Mouse (Mus musculus): Measurements from ENCODE around the gene Nkd2. TPM values are rescaled to one million over a fixed set of nuclear protein-coding genes. Genes with fewer than 3 reads are reported as not detected.

The Nkd2 gene
- polyA plus RNA-seq, 1 experiment from 2014 or later: 12.3 TPM

DNA sequence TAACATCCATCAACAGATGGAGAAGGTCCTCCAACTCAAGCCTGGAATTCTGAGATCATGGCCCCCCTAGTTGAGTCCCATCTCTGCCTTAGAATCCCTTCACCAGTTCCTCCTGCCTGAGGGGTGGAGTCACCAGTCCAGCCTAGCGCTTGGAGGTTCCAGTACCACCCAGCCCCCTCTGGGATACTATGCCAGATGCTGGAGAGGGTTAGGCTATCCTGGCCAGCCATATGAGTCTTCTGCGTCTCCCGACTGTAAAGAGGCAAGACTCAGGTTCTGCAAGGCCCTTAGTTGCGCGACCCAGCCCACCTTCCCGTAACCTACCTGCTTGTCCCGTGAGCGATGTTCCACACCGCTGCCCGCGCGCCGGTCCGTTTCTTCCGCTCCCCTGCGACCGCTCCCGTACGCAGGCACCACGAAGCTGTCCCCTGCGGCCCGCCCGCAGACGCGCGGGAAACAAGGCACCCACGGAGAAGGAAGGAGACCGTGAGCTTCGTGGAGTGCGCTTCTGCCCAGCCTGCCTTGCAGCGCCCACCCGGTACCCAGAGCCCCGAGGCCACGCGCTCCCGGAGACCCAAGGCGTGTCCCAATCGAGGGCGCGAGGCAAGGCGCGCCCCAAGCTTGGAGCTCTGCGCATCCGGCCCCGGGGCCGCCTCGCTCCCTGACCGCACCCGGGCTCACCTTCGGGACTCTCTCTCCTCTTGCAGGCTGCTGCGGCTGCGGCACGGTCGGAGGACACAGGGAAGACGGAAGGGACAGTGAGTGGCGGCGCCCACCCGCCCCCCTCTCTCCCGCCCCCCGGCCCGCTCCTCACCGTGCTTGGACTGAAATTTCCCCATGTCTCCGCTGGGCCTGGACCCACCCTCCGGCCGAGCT lies 604 bp downstream of the Nkd2 start:
- Histone ChIP-seq H3K27ac (ENCODE audit: low read depth, low read length) (no peak overlapping the region), H3K36me3 (ENCODE audit: control insufficient read depth, insufficient read depth, low read length) (no peaks in the 10 kb centered on the region), H3K9me3 (ENCODE audit: control insufficient read depth, low read length) (no peaks in the 10 kb centered on the region), H3K4me1 (replicated peaks; ENCODE audit: control insufficient read depth, insufficient read depth, low read length) (no peaks in the 10 kb centered on the region), H3K27me3 (ENCODE audit: control insufficient read depth, insufficient read depth, low read length) (peaks cover 14% of the 10 kb centered on the region), H3K4me2 (ENCODE audit: low read depth, low read length, severe bottlenecking) (peak overlapping the region; percentile 92), H3K9ac (ENCODE audit: low read length) (peak overlapping the region; percentile 41), H3K4me3 (ENCODE audit: low read depth, low read length) (peak overlapping the region; percentile 44)
- DNase-seq (ENCODE audit: low spot score) (peak; percentile 72), ATAC-seq (replicated peaks; ENCODE audit: low FRiP score) (peak; percentile 66)
- WGBS: under 1% methylated on average over 60 of the region's 65 CpGs

DNA sequence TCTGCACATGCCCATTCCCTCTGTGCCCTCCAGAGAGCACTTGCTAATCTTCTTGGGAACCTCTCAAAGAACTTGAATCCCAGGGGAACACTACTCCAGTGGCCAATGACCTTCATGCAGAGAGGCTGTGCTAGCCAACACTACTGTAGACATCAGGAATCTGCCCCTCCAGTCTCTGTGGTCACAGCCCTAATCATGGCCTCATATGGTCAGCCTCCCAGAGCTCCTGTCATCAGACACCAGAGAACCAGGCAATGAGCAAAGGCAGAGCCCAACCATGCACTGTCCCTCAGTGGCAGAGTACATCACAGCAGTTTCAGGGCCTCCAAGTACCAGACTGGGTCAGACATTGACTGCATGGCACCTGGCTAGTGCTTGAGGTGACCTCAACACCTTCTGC lies 4.7 kb downstream of the Nkd2 start:
- Histone ChIP-seq H3K4me1 (replicated peaks; ENCODE audit: control insufficient read depth, insufficient read depth, low read length) (0 out of 2 replicates have a peak, but pooled peaks cover 1% of the 10 kb centered on the region), H3K27ac (ENCODE audit: low read depth, low read length) (no peak overlapping the region), H3K9ac (ENCODE audit: low read length) (no peak overlapping the region), H3K4me2 (ENCODE audit: low read depth, low read length, severe bottlenecking) (no peak overlapping the region), H3K27me3 (ENCODE audit: control insufficient read depth, insufficient read depth, low read length) (peaks cover 14% of the 10 kb centered on the region), H3K36me3 (ENCODE audit: control insufficient read depth, insufficient read depth, low read length) (no peaks in the 10 kb centered on the region), H3K9me3 (ENCODE audit: control insufficient read depth, low read length) (no peaks in the 10 kb centered on the region), H3K4me3 (ENCODE audit: low read depth, low read length) (no peak overlapping the region)
- no peak for DNase-seq (ENCODE audit: low spot score)
- ATAC-seq (replicated peaks; ENCODE audit: low FRiP score): no peak

DNA sequence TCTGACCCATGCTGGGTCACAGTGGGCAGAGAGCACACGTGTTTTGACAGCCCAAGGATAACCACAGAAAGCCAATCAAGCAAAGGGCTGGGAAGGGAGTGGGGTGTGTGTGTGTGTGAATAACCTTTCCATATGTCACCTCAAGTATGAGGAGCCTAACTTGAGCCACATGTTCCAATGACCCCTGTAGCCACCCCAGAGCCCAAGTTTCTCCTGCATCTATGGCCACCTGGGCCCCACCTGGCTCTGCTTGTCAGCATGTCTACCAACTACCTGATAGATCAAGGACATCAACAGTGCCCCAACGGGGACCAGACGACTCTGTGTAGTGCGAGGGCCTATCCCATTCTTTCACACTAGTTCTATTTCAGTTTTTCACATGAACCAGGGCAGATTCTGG lies 7.7 kb downstream of the Nkd2 start:
- no peak for DNase-seq (ENCODE audit: low spot score)
- no peaks in the 10 kb centered on the region for H3K27me3 ChIP-seq (ENCODE audit: control insufficient read depth, insufficient read depth, low read length)

DNA sequence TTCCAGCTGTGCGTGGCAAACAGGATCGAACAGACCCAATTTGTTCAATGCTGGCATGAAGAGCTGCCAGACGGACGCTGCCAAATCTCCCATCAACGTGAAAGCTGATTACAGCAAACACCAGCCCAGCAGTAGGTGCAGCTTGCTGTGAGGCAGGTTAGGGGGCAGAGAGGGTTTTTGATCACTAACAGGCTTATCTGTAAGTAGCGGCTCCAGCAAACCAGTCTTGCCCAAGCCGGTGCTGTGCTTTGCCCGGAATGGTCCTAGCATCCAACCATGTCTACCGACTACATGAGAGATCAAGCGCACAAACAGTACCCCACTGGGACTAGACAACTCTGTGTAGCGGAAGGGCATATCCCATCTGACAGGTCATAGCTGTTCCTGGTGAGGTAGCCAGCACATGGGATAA lies 8.3 kb downstream of the Nkd2 start:
- 0 out of 2 replicates have a peak, but pooled peaks cover 1% of the 10 kb centered on the region for H3K4me1 ChIP-seq (replicated peaks; ENCODE audit: control insufficient read depth, insufficient read depth, low read length)
- no peaks in the 10 kb centered on the region for H3K9me3 ChIP-seq (ENCODE audit: control insufficient read depth, low read length)
- H3K36me3 ChIP-seq (ENCODE audit: control insufficient read depth, insufficient read depth, low read length): no peaks in the 10 kb centered on the region
- no peaks in the 10 kb centered on the region for H3K27me3 ChIP-seq (ENCODE audit: control insufficient read depth, insufficient read depth, low read length)
- H3K27ac ChIP-seq (ENCODE audit: low read depth, low read length): no peak overlapping the region
- DNase-seq (ENCODE audit: low spot score) (no peak), ATAC-seq (replicated peaks; ENCODE audit: low FRiP score) (no peak)
- no peak overlapping the region for H3K4me3 ChIP-seq (ENCODE audit: low read depth, low read length)
- no peak overlapping the region for H3K9ac ChIP-seq (ENCODE audit: low read length)
- H3K4me2 ChIP-seq (ENCODE audit: low read depth, low read length, severe bottlenecking): no peak overlapping the region
- WGBS: 74% methylated on average over 11 of the region's 11 CpGs

More for the DNA sequence above, 7.7 kb downstream of the Nkd2 start:
- no peak for ATAC-seq (replicated peaks; ENCODE audit: low FRiP score)
- H3K9ac ChIP-seq (ENCODE audit: low read length): no peak overlapping the region
- H3K4me3 ChIP-seq (ENCODE audit: low read depth, low read length): no peak overlapping the region
- no peak overlapping the region for H3K27ac ChIP-seq (ENCODE audit: low read depth, low read length)
- H3K36me3 ChIP-seq (ENCODE audit: control insufficient read depth, insufficient read depth, low read length): no peaks in the 10 kb centered on the region
- no peak overlapping the region for H3K4me2 ChIP-seq (ENCODE audit: low read depth, low read length, severe bottlenecking)
- H3K4me1 ChIP-seq (replicated peaks; ENCODE audit: control insufficient read depth, insufficient read depth, low read length): 0 out of 2 replicates have a peak, but pooled peaks cover 1% of the 10 kb centered on the region
- no peaks in the 10 kb centered on the region for H3K9me3 ChIP-seq (ENCODE audit: control insufficient read depth, low read length)
- WGBS: 84% methylated on average over 4 of the region's 4 CpGs

DNA sequence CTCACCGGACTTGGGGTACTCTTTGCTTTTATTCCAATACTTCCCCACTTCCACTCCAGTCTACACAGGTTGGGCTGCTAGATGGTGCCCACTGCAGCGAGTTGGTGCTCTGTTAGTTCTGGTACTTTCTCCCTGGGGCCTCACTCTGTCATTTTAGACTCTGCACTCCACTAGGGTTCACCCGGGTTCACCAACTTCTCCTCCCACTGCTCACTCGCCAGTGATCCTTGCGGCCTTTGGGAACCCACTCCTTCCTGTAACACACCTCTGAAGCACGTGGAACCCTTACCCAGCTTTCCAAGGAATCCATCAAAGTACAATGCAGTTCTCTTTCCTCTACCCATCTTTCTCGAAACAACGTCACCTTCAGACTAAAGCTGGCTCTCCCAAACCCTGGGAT lies 9.7 kb downstream of the Nkd2 start:
- no peaks in the 10 kb centered on the region for H3K9me3 ChIP-seq (ENCODE audit: control insufficient read depth, low read length)

DNA sequence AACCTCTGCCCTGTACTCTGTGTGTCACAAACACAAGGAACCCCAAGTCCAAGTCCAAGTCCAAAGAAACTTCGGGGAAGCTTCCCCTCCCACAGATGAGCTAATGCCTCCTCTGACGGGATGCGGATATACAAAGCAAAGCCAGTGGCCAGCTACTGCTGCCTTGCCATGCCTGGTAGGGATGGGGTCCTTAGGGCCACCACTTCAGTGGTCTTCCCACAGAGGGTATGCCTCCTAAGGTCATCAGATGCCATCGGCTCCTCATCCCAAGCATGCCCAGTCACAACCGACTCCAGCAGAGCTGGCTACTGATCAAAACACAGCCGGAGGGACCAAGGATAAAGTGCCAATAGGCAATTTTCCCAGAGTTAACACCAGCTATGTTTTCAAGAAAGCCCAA lies 10.9 kb downstream of the Nkd2 start:
- 85% methylated on average over 6 of the region's 6 CpGs for WGBS
- ATAC-seq (replicated peaks; ENCODE audit: low FRiP score) (no peak), DNase-seq (ENCODE audit: low spot score) (no peak)
- H3K4me1 ChIP-seq (replicated peaks; ENCODE audit: control insufficient read depth, insufficient read depth, low read length): 0 out of 2 replicates have a peak, but pooled peaks cover 1% of the 10 kb centered on the region
- H3K9me3 ChIP-seq (ENCODE audit: control insufficient read depth, low read length): no peaks in the 10 kb centered on the region
- H3K4me3 ChIP-seq (ENCODE audit: low read depth, low read length): no peak overlapping the region
- H3K36me3 ChIP-seq (ENCODE audit: control insufficient read depth, insufficient read depth, low read length): no peaks in the 10 kb centered on the region
- no peak overlapping the region for H3K9ac ChIP-seq (ENCODE audit: low read length)
- no peaks in the 10 kb centered on the region for H3K27me3 ChIP-seq (ENCODE audit: control insufficient read depth, insufficient read depth, low read length)
- H3K27ac ChIP-seq (ENCODE audit: low read depth, low read length): no peak overlapping the region
- H3K4me2 ChIP-seq (ENCODE audit: low read depth, low read length, severe bottlenecking): no peak overlapping the region

More for the DNA sequence above, 9.7 kb downstream of the Nkd2 start:
- Histone ChIP-seq H3K4me1 (replicated peaks; ENCODE audit: control insufficient read depth, insufficient read depth, low read length) (0 out of 2 replicates have a peak, but pooled peaks cover 1% of the 10 kb centered on the region), H3K36me3 (ENCODE audit: control insufficient read depth, insufficient read depth, low read length) (no peaks in the 10 kb centered on the region), H3K27me3 (ENCODE audit: control insufficient read depth, insufficient read depth, low read length) (no peaks in the 10 kb centered on the region), H3K27ac (ENCODE audit: low read depth, low read length) (no peak overlapping the region), H3K9ac (ENCODE audit: low read length) (no peak overlapping the region), H3K4me3 (ENCODE audit: low read depth, low read length) (no peak overlapping the region), H3K4me2 (ENCODE audit: low read depth, low read length, severe bottlenecking) (no peak overlapping the region)
- DNase-seq (ENCODE audit: low spot score): no peak
- ATAC-seq (replicated peaks; ENCODE audit: low FRiP score): no peak
- WGBS: 83% methylated on average over 8 of the region's 8 CpGs

DNA sequence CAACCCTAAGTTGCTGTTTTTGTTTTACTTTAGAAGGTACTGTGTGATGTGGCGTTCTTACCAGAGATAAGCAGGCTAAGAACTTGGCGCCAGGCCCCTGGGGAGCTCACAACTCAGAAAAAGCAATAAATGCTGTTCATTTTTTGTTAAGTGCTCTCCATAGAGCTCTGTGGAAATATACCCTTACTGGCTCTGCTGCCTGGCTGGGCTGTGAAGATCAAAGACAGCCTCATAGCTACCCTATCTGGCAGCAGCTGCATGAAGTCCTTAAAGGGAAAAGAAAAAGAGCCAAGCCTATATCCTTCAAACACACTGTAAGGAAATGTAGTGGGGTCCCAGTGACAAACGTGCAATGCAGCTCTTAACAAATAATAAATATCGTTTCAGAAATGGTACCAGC lies 11.6 kb downstream of the Nkd2 start:
- Histone ChIP-seq H3K4me3 (ENCODE audit: low read depth, low read length) (no peak overlapping the region), H3K27me3 (ENCODE audit: control insufficient read depth, insufficient read depth, low read length) (no peaks in the 10 kb centered on the region), H3K27ac (ENCODE audit: low read depth, low read length) (no peak overlapping the region), H3K9ac (ENCODE audit: low read length) (no peak overlapping the region), H3K36me3 (ENCODE audit: control insufficient read depth, insufficient read depth, low read length) (no peaks in the 10 kb centered on the region), H3K4me1 (replicated peaks; ENCODE audit: control insufficient read depth, insufficient read depth, low read length) (0 out of 2 replicates have a peak, but pooled peaks cover 1% of the 10 kb centered on the region), H3K9me3 (ENCODE audit: control insufficient read depth, low read length) (no peaks in the 10 kb centered on the region), H3K4me2 (ENCODE audit: low read depth, low read length, severe bottlenecking) (no peak overlapping the region)
- no peak for ATAC-seq (replicated peaks; ENCODE audit: low FRiP score)
- no peak for DNase-seq (ENCODE audit: low spot score)
- 71% methylated on average over 4 of the region's 4 CpGs for WGBS

DNA sequence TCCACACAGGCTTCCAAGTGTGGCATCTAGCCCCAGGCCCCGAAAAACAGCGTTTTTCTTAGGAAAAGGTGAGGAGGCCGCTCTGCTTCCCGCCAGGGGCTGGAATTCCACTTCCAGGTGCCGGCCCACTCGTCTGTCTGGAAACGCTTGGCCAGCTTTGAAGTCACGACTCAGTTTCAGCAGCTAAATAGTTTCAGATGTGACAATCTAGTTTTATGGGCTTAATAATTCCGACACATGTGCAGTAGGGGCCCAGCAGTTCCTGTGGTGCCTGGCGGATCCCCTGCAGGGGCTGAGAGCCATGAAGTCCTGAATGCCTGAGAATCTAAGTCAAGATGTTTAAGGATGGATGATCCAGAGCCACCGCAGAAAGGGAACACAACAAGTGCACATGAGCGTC lies 13.6 kb downstream of the Nkd2 start:
- DNase-seq (ENCODE audit: low spot score): no peak
- H3K4me3 ChIP-seq (ENCODE audit: low read depth, low read length): no peak overlapping the region
- no peak for ATAC-seq (replicated peaks; ENCODE audit: low FRiP score)
- no peak overlapping the region for H3K4me2 ChIP-seq (ENCODE audit: low read depth, low read length, severe bottlenecking)
- no peaks in the 10 kb centered on the region for H3K9me3 ChIP-seq (ENCODE audit: control insufficient read depth, low read length)
- no peaks in the 10 kb centered on the region for H3K4me1 ChIP-seq (replicated peaks; ENCODE audit: control insufficient read depth, insufficient read depth, low read length)
- H3K27me3 ChIP-seq (ENCODE audit: control insufficient read depth, insufficient read depth, low read length): no peaks in the 10 kb centered on the region
- no peak overlapping the region for H3K27ac ChIP-seq (ENCODE audit: low read depth, low read length)
- H3K36me3 ChIP-seq (ENCODE audit: control insufficient read depth, insufficient read depth, low read length): no peaks in the 10 kb centered on the region
- no peak overlapping the region for H3K9ac ChIP-seq (ENCODE audit: low read length)
- WGBS: 74% methylated on average over 12 of the region's 12 CpGs

DNA sequence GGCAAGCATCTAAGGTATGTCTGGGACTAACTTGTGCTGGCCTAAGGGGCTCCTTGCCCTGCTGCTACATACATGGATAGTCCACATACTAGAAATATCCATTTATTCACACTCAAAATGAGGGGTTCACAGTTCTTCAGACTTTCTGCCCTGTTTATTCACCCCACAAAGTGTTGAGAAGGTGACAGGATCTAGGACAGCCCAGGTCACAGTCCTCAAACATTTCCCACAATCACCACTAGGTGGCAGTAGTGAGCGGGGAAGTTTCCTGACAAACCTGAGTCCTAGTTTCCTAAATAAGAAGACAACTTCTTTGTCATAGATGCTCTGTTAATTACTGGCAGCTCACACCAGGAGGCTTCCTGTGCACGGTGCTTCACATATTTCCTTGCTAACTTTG lies 15.9 kb downstream of the Nkd2 start:
- H3K9ac ChIP-seq (ENCODE audit: low read length): no peak overlapping the region
- H3K9me3 ChIP-seq (ENCODE audit: control insufficient read depth, low read length): no peaks in the 10 kb centered on the region
- ATAC-seq (replicated peaks; ENCODE audit: low FRiP score) (peak; percentile 58; the same call in 1 of the 2 replicates), DNase-seq (ENCODE audit: low spot score) (peak; percentile 81)
- H3K4me2 ChIP-seq (ENCODE audit: low read depth, low read length, severe bottlenecking): no peak overlapping the region
- no peaks in the 10 kb centered on the region for H3K27me3 ChIP-seq (ENCODE audit: control insufficient read depth, insufficient read depth, low read length)
- no peak overlapping the region for H3K4me3 ChIP-seq (ENCODE audit: low read depth, low read length)
- 1% methylated on average over 2 of the region's 2 CpGs for WGBS
- H3K36me3 ChIP-seq (ENCODE audit: control insufficient read depth, insufficient read depth, low read length): no peaks in the 10 kb centered on the region
- no peak overlapping the region for H3K27ac ChIP-seq (ENCODE audit: low read depth, low read length)
- no peaks in the 10 kb centered on the region for H3K4me1 ChIP-seq (replicated peaks; ENCODE audit: control insufficient read depth, insufficient read depth, low read length)

Measured in forebrain, embryonic 11.5 days (tissue).